Mouse (Mus musculus): ENCODE data around the gene Ppcs. TPM values are rescaled to one million over a fixed set of nuclear protein-coding genes. Genes with fewer than 3 reads are reported as not detected.

The Ppcs gene
- polyA plus RNA-seq, 2 experiments from 2014 or later = 57.1 to 59.9 TPM

- ATAC-seq = no peak
Observed at GRCm38 (mm10) chr4:119417270-119417669, 5.0 kb downstream of the Ppcs start.

- ATAC-seq = peak; percentile 100
Observed at GRCm38 (mm10) chr4:119415072-119415753, 7.0 kb downstream of the Ppcs start, which contains the start of gene Ccdc30. Gene Ccdc30 (minus strand): TSS chr4:119415521.

DNA sequence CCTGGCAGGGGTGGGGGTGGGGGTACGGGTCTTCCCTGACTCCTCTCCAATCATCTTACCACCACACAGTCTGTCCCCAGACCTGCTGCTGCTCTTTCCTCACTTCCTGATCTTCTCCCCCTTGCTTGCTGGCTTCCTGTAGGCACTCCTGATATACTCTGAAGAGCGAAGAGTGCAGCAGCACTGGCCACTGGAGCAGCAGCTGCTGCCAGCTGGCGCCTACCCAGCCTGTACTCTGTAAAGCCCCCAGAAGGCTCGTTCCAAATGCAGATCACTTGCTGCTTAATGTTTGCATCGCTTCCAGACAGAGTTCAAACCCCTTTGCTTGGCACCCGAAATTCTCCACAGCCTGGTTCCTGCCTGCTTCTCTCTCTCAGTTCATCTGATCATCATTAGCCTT is 9.4 kb downstream of the Ppcs start:
- no peak for ATAC-seq

DNA sequence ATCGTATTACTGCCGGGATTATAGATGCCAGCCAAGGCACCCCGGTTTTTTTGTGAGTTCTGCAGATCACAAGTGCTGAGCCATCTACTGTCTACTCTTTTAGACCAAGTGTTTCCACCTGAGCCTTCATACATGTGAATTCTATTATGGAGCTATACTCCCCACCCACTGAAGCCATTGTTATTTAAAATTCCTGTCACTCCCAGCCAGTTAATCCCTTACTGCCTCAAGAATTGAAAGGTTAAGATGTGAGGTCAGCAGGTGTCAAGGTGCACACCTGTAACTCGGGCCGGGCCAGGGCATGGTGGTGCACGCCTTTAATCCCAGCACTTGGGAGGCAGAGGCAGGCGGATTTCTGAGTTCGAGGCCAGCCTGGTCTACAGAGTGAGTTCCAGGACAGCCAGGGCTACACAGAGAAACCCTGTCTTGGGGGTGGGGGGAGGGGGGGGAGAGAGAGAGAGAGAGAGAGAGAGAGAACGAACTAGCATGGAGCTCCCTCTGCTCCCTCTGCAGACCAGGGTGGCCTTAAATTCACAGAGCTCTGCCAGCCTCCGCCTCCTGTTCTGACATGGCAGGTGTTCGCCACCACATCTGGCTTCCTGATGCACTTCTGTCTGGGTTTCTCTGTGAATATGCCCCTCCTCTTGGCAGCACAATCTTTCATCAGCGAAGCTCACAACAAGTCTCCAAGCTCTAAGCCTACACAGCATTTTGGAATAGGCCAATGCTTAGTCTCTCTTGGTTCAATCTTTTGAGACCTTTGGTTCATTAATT is 10.2 kb downstream of the Ppcs start:
- no peak for ATAC-seq

- ATAC-seq = no peak
Observed at GRCm38 (mm10) chr4:119403431-119403830, 18.8 kb downstream of the Ppcs start.

DNA sequence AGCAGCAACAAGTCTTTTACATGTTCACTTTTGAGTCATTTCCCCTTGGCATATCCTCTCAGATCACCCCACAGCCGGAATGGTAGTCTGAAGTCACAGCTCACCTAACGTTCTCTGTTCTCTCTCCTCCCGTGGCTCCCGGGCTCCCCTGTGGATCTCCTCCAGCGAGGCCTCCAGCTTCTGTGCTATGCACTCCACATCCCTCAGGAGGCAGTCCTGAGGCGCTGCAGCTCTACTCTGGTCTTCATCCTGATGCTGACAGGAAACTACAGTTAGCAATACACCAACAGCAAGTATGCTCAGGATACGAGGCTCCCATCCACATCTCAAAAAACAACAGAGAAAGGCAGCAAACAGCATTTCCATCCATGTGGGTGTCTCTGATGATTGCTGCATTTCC is 21.3 kb downstream of the Ppcs start:
- no peak for ATAC-seq

DNA sequence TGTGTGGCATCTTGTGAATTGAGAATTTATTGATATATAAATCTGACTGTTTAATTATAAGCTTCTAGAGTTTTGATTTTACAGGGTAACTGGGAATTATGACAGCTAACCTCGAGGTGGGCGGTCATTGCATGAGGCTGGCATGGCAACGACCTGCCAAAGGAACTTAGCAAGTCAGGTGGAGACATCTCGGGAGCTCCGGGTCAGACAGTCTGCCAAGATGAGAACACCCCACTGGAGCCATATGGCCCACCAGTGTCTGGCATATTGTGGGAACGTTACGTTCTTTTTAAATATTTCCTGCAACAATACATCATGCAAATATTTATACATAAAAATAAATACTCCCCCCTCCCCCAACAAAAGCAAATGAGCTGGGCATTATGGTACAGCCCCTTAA is 23.5 kb downstream of the Ppcs start:
- ATAC-seq = no peak

DNA sequence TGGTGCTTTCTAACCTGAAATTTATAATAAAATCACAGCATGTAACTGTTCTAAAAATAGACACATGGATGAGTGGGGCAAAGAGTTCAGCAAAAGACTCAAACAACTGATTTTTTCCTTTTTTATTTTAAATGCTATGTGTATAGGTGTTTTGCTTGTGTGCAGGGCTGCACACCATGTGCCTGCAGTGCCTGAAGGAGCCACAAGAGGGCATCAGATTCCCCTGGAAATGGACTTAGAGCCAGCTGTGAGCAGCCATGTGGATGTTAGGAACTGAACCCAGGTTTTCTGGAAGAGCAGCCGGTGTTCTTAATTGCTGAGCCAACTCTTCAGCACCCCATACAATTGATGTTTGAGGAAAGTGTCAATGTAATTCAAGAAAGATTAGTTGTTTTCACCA is 31.9 kb downstream of the Ppcs start:
- ATAC-seq = no peak

- no peak for ATAC-seq
Observed at GRCm38 (mm10) chr4:119389184-119389583, 33.0 kb downstream of the Ppcs start.

DNA sequence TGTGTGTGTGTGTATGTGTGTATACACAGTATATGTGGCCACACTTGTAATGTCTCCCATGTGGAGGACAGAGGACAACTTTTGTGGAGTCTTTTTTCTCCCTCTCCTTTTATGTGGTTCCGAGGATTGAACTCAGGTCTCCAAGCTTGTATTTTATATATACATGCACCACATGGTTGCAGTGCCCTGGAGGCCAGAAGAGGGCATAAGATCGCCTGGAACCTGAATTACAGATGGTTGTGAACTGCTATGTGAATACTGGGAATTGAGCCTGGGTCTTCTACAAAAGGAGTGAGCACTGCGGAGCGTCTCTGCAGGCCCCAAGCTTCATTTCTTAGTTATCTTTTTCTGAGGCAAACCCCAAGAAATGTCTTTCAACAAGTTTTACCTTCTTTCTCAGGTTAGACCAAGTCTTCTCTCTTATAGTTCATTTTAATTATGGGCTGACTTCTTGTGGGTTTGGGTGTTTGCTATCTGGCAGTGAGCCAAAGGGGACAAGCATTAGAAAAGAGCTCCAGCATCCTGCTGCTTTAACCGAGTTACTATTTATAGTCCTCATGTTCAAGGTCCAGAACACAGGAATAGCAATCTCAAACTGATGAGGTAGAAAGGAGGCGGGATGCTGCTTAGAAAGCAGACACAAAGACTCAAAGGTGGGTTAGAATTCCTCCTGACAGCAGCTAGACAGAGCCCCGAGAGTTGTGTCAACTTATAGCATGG is 40.6 kb downstream of the Ppcs start:
- no peak for ATAC-seq

DNA sequence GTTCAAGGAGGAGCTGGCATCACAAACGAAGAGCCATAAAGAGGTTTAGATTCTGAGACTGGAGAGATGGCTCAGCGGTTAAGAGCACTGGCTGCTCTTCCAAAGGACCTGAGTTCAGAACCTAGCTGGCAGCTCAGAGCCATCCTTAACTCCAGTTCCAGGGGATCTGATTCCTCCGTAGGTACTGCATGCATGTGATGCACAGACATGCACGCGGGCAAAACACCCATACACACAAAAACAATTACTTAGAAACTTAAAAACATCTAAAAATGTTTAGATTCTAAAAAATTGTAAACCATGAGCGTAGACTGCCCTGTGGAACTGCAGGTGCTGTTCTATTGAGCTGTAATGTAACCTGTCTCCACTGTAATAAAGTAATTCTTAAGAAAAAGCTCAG is 52.8 kb downstream of the Ppcs start:
- no peak for ATAC-seq

Other genes with a start within 250 kb of the Ppcs start
- 1 to 10 TPM; 4.6 to 5.9 TPM for gene Zfp691, start 248.2 kb downstream of the Ppcs start, polyA plus RNA-seq (2017; shearing (Covaris generic))
- gene Ermap, start 232.4 kb downstream of the Ppcs start, polyA plus RNA-seq (2017; shearing (Covaris generic)) = 1 to 10 TPM in 1 of 2 experiments, not detected in 1; 1.1 TPM
- 10 to 100 TPM; 63.6 to 67.8 TPM for gene Svbp, start 227.1 kb downstream of the Ppcs start, polyA plus RNA-seq (2017; shearing (Covaris generic))
- under 1 TPM in 1 of 2 experiments, not detected in 1; 0.26 TPM for gene Tmem269, start 204.2 kb downstream of the Ppcs start, polyA plus RNA-seq (2017; shearing (Covaris generic))
- 1 to 10 TPM; 8.0 to 9.2 TPM for gene AU022252, start 189.7 kb downstream of the Ppcs start, polyA plus RNA-seq (2017; shearing (Covaris generic))
- gene P3h1, start 189.5 kb downstream of the Ppcs start, polyA plus RNA-seq (2017; shearing (Covaris generic)) = 1 to 10 TPM; 1.1 to 1.6 TPM
- gene Cldn19, start 167.0 kb downstream of the Ppcs start, polyA plus RNA-seq (2017; shearing (Covaris generic)) = not detected
- 100 to 1,000 TPM; 172 to 180 TPM for gene Ybx1, start 127.8 kb downstream of the Ppcs start, polyA plus RNA-seq (2017; shearing (Covaris generic))
- 10 to 100 TPM; 38.7 to 42.8 TPM for gene Ppih, start 101.9 kb downstream of the Ppcs start, polyA plus RNA-seq (2017; shearing (Covaris generic))
- gene Ccdc30, start 6.9 kb downstream of the Ppcs start, polyA plus RNA-seq (2017; shearing (Covaris generic)) = 1 to 10 TPM; 4.9 to 8.4 TPM
- not detected for gene Zmynd12, start 394 bp upstream of the Ppcs start, polyA plus RNA-seq (2017; shearing (Covaris generic))
- gene Rimkla, start 70.2 kb upstream of the Ppcs start, polyA plus RNA-seq (2017; shearing (Covaris generic)) = under 1 TPM; 0.14 to 0.19 TPM
- 10 to 100 TPM in 1 of 2 experiments, 1 to 10 TPM in 1; 9.4 to 11.7 TPM for gene Foxj3, start 114.6 kb upstream of the Ppcs start, polyA plus RNA-seq (2017; shearing (Covaris generic))
- 1 to 10 TPM; 1.4 to 1.8 TPM for gene Frg2f1, start 117.1 kb upstream of the Ppcs start, polyA plus RNA-seq (2017; shearing (Covaris generic))
- gene Guca2a, start 215.3 kb upstream of the Ppcs start, polyA plus RNA-seq (2017; shearing (Covaris generic)) = not detected
- not detected for gene Guca2b, start 236.5 kb upstream of the Ppcs start, polyA plus RNA-seq (2017; shearing (Covaris generic))

All from activated CD4-positive, CD25-positive, alpha-beta regulatory T cell, adult 4 months (primary cell).